Mouse (Mus musculus): Measurements from ENCODE around the gene Htra1.

- TF ChIP-seq CTCF (IDR thresholded peaks at IDR 0.05; ENCODE audit: extremely low read depth, insufficient read depth, low read length) (no peak), POLR2A (IDR thresholded peaks at IDR 0.05; ENCODE audit: extremely low read depth, insufficient read depth, low read length) (no peak)
These were observed 9.8 kb downstream of the Htra1 start for GRCm38 (mm10) chr7:130945730-130946129.
